Mouse (Mus musculus) cerebellum, postnatal 14 days (tissue): Measurements from ENCODE around the gene Rasgef1a.

Experiments used
- DNase-seq, 2 experiments: peaks; one replicate each; pipeline ENCODE4 v3.0.0; 2021; ENCODE audit warnings: mixed read lengths in 2 of 2

The Rasgef1a gene

DNA sequence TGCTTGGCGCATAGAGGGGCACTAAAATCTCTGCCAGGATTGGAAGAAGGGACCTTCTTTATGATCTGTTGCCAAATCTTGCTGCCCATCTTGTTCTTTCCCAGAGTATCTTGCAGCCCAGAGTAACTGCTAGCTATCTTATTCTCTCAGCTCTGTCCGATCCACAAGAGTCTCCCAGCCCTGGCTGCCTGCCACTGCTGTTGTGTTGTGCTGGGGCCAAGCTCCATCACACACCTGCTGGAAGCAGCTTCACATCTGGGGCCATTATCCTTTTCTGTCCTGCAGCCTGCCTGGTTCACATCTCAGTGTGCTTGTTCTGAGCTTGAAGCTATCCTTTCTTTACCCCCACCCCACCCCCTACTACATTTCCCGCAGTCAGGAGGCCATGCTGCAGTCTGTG, 65.0 kb downstream of the Rasgef1a start:
- peak in 1 of 2 experiments; percentile 50 for DNase-seq

DNA sequence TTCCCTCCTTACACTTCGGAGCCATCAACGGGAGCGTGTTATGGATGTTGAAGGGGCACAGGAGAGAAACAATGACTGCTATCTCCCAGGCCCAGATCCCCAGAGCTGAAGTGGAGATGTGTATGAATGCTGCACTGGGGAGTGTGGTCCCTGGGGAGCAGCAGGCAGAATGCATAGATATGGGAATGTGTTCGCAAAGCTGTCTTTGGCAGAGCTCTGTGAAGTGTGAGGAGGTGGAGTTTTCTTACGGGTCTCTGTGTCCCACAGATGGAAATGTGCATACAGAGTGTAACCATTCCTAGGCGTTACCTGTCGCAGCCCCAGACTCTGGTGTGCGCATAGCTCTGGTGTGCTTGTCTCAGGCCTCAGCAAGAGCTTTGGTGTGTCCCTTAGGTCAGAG, 65.5 kb downstream of the Rasgef1a start:
- no peak for DNase-seq

DNA sequence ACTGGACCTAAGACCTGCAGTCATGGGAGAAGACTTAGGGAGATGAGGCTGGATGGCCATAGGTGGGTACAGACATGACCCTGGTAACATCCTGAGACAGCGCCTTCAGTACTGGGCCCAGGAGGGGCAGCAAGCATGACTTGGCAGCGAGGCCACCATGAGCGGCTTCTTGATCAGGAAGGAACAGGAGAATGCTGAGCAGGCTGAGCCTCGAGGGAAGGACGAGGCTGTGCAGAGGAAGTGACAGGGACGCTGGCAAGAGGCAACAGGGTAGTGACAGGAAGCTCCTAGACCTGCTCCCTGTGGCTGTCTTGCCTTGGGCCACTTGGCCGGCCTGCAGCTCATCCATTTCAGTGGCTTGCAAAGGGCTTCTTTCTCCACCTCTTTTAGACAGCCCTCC, 66.2 kb downstream of the Rasgef1a start:
- DNase-seq, result no peak

DNA sequence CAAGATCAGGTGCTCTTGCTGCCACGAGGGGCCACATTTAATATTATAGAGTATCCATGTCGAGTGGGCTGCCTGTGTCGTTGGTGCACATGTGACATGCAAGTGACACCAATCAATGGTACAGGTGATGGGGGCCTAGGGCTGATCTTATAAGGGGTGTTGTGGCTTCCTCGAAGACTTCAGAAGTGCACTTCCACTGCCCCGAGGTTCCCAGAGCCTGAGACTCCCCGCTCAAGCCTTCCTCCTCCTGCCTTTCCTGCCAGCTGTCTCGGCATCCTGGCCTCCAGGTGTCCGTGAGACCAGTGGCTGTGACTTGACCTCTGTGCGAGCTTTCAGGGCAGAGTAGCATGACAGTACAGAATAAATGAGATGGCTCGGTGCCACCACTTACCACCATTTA, 67.5 kb downstream of the Rasgef1a start:
- DNase-seq, result no peak

DNA sequence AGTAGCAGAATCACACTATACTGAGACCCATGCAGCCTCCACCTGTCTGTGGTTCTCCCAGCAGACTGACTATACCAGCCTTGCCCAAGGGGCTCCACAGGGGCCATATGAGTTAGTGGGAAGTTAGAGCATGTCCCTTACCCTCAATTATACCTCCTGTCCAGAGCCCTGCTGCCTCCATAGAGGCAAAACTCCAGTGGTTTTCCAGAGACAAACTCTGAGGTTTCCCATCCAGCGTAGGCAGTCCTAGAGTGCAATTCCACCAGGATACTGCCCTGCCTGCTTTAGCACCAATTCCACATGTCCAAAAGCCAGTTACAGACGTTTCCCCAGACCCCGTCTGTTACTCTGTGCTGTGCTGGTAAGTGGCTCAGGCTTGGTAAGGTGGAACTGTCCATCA, 68.1 kb downstream of the Rasgef1a start:
- no peak for DNase-seq

DNA sequence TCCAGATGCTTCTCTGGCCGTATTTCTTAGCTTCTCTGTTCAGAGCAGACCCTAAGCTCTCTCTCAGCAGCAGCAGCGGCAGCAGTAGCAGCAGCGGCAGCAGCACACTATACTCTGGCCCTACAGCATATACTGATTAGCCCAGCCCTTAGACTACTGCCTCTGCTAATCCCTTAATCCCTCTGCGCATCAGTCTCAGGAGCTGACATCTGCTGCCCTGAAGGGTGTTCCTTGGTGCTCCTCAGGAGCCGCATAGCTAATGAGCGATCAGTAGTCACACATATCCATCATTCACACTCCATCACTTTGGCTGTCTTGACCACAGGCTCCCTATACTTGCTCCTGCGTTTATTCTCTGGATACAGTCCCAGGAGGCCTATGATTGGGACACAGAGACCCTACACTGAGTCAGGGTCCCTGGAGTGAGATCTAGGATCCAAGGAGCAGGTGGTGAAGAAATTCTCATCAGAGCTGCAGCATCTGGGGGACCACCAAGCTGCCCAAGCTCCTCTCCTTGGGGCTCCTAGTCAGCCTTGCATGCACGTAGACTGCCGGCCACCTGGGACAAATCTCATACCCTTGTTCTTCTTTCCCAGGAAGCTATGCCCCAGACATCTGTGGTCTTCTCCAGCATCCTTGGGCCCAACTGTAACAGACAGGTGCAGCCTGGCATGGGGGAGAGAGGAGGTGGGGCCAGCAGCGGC, 68.7 kb downstream of the Rasgef1a start:
- no peak for DNase-seq

DNA sequence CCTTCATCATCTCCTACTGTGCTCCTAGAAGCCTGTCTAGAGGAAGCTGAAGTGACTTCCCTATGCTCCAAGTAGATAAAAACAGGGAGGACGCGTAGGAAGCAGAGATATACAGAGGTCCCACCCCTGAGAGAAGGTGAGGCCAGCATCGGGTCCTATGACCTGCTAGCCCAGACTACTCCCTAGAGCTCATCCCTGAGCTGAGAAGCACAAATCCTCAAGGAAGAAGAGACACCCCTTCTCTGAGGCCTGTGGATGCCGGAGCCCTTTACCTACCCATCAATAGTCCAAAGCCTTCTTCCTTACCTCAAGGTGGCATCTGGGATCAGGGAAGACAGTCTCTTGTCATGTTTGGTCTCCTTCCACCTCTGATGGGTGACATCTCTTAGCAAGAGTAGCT, 69.5 kb downstream of the Rasgef1a start:
- DNase-seq, result no peak

DNA sequence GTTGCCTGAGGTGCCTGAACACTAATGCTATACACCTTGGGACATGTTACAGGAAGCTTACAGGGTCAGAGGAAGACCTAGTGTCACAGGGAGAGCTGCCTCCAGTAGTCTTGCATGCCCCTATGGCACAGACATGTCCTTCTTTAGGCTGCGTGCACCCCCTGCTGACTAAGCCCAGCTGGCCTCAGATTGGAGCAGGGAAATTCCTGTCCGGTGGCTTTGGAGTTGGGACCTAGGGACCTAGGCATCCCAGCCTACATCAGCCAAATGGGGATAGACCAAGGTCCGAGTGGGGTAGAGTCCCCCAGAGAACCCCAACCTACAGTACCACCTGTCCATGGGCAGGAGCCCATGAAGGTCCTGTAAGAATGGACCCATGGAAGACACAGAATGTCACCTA, 71.1 kb downstream of the Rasgef1a start:
- DNase-seq, result no peak

DNA sequence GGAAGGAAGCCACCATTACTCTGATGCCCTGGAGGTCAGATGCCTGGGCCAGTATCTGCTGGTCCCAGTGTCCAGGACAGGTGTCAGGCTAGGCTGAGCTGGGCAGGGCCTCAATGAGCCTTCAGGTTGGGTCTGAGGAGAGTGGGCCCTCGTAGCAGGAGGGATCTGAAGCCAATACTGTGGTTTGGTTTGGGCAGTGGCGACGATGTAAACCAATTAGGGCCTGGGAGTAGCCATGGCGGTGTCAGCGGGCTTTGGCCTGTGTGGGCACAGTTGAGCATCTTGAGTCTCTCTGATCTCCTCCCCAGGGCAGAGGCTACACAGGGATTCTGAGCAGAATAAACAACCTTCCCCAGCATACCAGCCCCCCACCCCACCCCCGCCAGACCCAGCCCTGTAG, 72.4 kb downstream of the Rasgef1a start:
- no peak for DNase-seq

DNA sequence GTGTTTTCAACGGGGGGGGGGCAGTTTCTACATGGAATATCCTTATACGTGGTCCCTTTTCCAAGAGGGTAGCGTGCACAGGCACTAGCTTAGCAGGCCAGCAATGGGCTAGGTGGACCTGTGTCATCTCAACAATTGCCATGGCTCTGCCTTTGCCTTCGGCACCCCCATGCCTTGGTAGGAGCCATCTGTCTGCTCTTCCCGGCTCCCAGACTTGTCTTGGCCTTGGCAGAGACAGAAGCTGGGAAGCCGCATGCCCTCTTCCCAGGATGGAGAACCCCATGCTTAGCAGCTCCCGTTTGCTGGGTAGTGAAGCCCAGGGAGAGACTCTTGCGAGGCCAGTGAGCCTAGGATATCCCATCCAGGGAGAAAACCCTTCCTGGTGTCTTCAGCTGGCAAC, 73.4 kb downstream of the Rasgef1a start:
- no peak for DNase-seq

DNA sequence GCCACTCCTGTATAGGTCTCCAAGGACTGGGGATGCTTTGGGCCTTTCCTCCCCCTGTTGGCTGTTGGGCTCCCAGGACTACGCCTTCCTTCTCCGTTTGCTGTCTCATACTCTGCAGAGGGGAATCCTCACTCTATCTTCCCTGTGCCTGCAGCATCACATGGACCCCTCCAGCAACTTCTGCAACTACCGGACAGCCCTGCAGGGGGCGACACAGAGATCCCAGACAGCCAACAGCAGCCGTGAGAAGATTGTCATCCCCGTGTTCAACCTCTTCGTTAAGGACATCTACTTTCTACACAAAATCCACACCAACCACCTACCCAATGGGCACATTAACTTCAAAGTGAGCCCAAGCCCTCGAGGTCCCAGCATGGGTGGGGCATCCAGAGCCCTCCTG, 76.7 kb downstream of the Rasgef1a start:
- DNase-seq, result peak in 1 of 2 experiments; percentile 48

DNA sequence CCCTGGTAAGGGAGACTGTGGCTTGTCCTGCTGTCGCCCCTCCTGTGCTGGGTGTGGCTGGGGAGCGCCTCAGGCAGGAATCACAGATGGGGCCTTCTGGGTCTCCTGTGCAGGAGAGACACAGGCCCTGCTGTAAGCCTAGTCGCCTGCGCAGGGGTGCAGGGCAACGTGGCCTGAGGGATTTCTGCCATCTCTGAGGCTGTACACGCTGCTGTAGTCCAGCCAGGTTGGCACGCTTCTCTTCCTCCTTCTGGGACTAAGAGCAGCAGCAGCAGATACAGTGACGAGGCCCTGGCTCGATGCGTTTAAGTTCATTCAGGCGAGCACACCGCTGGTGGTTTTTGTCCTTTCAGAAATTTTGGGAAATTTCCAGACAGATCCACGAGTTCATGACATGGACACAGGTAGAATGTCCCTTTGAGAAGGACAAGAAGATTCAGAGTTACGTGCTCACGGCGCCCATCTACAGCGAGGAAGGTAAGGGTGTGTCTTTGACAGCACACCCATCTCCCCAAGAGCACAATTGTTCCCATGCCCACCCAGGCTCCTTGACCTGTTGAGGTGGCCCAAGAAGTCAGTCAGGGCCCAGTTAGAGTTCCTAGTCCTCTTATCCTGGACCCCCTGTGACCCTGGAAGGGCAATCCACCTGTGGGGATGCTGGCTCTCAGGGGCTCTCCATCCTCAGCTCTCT, 77.7 kb downstream of the Rasgef1a start:
- DNase-seq, result no peak

DNA sequence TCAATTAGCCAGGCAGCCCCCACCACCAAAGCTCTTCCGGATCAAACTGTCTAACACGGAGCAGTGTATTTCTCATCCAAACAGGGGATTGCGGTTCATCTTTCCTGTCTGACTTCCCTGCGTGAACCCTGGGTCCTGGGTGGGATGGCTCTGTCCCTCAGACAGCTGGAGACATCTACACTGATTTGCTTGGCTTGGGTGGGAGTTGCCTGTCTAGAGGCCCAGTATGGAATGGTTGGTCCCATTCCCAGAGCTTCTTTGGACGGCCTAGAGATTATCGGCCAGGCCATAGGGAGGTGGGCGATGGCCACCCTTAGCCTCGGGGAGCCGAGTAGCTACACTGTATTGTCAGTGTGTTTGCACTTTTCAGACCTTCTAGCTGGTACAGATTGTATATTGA, 79.6 kb downstream of the Rasgef1a start:
- DNase-seq, result no peak

DNA sequence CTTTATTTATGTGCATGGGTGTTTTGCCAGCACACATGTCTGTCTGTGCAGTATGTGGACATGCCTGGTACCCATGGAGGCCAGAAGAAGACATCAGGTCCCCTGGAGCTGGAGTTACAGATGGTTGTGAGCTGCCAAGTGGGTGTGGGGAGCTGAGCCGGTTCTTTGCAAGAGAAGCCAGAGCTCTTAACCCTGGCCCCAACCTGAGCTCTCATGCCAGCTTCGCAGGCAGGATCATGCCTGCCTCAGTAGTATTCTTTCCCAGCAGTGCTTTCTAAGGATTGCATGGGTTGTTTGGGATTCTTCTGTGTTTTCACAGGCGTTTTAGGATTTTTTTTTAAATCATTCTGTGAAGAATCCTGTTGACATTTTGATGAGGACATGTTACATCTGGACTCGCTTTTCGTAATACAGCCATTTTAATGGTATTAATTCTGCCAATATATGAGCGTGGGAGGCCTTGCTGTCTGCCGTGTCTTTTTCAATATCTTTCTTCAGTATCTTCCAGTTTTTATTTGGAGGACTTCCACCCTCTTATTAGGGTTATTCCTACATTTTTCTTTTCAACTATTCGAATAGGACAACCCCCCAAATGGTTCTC, 86.6 kb downstream of the Rasgef1a start:
- no peak for DNase-seq

DNA sequence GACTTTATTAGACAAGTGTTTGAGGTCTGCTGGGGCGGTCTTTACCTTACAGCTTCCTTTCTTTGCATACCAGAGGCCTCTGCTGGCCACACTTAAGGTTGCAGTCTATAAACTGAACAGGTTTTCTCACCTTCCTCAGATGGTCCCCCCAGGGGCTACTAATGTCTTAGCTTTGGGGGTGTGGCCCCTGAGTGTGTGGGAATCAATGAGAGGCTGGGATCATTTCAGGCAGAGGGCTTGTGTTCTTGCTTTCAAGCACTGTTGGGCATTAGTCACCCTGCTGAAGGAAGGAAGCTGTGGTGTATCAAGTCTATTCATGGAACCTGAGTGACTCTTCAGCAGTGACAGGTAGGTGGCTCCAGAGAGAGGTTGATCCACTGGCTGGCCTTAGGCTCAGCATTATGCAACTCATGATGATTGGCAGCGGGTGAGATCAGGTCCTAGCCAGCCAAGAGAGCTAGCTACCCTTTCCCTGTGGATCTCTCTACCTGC, 88.1 kb downstream of the Rasgef1a start:
- peak; percentile 77 to 78 for DNase-seq

DNA sequence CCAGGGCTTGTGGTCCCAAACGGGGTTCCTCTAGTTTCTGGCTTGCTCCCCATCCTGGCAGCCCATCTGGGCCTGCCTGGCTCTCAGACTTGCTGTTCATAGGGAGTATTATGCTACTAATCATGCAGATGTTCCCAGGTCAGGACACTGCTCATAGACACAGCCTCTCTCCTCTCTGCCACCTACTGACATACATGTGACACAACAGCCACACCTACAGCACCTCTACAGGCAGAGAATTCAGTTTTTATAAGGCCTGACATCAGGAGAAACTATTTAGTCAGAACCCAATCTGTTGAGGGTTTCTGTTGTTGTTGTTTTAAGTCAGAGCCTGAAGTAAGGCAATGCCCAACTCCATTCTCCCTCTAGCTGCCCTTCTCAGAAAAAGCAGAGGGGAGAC, 100.6 kb downstream of the Rasgef1a start:
- DNase-seq, result no peak

DNA sequence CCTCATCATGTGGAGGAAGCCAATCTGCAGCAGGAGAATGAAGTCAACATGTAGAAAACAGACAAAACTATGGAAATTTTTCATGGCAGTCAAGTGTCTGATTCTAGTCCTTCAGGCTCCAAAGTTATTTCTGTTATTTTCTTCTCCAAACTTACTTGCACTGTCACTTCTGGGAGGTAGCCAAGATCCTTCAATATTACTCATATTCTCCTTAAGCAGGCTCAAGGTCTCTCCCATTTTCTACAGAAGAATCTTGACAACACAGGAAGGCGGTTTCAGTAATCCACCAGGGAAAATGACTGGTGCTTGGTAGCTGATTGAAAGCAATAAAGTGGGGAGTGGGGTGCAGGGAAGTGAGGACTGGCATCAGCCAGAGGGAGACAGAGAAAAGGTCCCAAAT, 111.5 kb downstream of the Rasgef1a start:
- no peak for DNase-seq

DNA sequence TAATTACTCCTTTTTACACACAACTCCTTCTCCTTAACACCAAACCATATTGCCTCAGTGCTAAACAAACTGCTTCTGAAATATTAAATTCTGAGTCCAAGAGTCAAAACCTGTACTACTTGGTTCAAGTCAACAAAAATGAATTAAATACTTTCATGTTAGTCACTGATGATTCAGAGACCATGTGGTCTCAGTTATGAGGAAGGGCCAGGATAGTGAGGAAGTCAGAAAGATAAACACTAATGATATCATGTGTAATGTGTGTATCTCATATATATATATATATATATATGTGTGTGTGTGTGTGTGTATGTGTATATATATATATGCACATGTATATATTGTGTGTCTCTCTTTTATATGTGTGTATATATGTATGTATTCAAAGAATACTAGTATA, 115.3 kb downstream of the Rasgef1a start:
- DNase-seq, result no peak

DNA sequence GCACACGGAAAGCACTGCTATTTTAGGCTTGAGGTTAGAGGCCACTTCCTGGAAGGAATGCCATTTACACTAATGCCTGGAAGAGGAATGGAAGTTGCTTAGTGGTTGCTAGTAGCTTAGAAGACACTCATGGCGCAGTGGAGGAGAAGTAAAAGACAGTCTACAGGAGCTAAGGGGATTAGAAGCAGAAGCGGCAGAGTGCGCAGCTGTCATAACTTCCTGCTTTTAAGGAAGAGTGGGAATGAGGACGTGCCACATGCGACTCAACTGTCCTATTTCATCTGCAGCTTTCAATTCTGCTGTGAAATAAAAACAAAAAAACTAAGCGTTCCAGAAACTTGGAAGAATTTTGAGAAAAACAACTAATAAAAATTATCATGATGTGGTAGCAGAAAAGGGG, 116.0 kb downstream of the Rasgef1a start:
- no peak for DNase-seq

DNA sequence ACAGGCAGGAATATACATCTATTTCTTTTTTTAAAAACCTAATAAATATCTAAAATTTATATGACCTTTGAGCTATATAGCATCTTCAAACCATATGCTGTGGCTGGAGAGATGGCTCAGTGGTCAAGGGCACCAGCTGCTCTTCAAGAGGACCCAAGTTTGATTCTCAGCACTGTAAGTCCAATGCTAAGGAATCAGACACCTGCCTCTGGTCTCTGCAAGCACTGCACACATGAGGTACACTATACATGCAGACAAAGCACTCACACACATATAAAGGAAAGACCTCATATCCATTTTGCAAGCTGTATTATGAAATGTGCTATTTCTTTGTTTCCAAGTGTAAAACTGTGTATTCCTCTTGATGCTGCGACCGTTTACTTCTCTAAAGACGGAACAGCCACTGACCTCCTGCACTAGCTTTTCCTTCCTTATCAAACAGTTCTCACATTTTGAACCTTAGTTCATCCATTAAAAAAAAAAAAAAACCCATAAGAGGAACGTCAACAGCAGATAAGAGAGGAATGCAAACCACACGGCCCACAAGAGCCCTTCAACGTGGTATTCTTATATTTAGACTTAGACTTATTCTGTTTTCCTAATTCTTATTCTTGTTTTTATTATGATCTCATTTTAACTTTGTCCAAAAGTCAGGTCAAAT, 116.7 kb downstream of the Rasgef1a start:
- DNase-seq, result no peak

DNA sequence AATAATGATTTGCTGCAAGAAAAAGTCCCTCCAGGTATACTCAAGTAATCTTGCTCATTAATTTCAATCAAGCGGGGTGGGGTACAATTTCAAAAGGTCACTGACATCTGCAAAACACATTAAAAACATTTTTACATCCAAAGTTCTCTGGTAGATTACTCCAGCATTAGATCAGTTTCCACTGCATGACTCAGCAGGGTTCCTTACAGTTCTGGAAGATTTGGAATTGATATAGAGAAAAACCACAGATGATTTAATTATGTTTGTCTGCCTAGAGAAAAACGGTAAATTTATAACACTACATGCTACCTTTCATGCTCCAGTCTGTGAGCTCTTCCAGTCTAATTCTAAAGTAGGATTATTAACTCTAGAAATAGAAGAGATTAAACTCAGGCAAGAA, 118.8 kb downstream of the Rasgef1a start:
- DNase-seq, result no peak

DNA sequence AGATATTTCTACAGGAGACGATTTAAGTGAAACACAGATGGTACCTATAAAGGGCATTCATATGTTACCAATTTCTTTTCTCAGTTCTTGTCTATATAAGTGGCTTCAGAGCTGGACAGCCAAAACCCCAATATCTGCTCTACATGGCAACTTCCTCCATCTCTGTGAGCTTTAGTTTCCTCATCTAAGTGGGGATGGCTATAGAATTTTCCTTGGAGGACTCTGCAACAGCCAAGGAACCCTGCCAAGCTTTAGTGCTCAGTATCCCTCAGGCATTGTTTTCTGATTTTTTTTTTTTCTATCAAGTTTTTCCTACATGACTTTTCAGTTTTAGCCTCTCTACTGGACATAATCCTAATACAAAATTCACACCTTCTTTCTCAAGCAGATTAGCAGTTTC, 123.2 kb downstream of the Rasgef1a start:
- no peak for DNase-seq

DNA sequence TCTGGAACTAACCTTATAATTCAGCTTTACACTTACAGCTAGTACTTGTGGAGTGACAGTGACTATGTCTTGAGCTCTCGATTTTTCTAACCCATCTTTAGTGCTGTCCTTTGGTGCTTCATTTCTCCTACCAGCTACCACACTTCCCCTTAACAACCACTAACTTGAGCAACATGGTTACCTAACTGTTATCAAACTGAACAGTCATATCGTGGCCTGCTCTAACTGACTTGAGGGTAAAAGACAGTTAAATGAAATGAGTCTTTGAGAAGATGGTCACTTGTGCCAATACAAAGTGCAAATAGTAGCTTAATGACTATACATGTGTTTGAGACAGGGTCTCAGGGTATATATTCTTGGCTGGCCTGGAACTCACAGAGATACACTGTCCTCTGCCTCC, 125.9 kb downstream of the Rasgef1a start:
- no peak for DNase-seq
